Mouse (Mus musculus) frontal cortex, postnatal 14 days (tissue): ENCODE data around the gene Gm10031.

Source experiments
- DNase-seq, 2 experiments: peaks; one replicate each; pipeline ENCODE4 v3.0.0; 2022; ENCODE audit warnings: low spot score in 2 of 2

Gm10031 gene

DNA sequence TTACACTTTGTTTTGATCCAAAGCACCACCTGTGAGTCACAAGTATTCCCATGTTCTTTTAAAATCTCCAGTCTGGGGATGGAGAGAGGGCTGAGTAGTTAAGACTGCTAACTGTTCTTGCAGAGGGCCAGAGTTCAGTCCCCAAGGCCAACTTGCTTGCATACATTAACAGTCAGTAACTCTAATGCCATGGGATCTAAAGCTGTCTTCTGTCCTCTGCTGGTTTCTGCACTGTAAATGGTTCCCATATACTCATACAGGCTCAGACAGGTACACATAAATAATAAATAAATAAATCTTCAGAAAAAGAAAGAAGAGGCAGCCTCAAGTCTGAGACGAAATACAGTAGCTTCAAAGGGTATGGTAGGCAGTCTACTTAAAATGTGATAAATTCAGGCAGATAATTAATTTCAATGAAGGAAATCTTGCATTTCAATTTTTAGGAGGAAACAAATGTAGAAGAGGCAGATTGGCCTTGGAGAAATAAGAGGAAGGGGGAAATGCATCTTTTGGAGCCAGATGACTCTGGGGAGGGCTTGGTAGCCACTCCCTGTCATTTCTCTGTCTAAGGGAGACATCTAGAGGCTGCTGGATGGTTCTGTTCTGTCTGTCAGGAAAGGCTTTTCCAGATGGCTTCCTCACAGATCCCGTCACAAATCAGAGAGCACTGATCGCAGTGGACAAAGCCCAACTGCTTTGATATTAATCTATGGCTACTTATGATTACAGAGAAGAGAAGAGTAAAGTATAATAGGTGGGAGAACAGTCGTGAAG lies 16.2 kb downstream of the Gm10031 start:
- DNase-seq: no peak

DNA sequence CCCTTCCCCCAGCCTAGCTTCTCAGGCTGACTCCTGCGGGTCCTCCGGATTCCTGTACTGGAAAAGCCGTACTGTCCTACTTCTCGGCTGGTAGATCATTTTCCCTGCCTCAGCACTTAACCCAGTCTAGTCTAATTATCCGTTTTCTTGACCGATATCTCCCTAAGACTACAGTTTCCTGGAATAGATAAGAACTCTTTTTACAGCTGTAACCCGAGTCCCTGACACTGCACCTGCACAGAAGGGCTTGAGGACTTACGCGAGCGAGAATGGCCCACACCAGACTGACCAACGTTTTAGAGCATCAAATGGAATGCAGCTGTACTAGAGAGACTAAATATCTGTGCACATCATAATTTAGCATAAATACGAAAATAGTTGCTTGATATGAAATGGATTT lies 20.2 kb downstream of the Gm10031 start:
- no peak for DNase-seq

DNA sequence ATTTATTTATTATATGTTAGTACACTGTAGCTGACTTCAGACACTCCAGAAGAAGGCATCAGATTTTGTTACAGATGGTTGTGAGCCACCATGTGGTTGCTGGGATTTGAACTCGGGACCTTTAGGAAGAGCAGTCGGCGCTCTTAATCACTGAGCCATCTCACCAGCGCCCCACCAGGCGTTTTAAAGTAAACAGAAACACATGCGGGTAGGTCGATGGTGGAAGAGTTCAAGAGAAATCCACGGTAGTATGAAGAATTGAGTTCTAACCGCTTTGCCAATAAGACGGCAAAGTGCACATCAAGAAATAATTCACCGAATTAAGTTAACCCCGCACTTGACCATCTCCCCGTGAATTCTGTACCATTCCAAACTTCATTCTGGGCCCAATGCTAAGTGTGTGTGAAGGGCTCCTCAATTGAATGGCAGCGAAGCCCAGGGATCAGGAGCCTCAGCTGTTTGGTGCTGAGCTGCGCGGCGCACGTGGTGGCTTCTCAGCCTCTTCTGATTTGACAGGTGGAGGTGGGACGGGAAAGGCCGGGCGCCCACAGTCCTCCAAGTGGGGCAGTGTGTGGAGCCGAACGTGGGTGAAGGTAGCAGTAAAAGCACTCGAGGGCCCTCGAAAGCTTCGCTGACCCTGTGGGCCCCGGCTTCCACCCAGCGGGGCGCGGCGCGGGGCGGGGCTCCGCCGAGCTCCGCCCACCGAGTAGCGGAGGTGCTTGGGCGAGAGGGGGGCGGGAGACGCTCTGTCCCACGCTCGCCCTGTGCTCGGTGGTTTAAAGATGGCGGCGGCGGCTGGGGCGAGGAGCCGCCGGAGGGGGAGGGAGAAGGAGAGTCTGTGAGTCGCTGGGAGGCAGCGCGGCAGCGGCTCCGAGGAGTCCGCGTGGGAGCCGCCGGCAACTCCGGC lies 34.5 kb downstream of the Gm10031 start, which contains the start of gene Abl2:
TSS of gene Abl2 (plus strand) at position 763 of the 907 bp plus-strand sequence.
- peak; percentile 77 to 82 for DNase-seq

DNA sequence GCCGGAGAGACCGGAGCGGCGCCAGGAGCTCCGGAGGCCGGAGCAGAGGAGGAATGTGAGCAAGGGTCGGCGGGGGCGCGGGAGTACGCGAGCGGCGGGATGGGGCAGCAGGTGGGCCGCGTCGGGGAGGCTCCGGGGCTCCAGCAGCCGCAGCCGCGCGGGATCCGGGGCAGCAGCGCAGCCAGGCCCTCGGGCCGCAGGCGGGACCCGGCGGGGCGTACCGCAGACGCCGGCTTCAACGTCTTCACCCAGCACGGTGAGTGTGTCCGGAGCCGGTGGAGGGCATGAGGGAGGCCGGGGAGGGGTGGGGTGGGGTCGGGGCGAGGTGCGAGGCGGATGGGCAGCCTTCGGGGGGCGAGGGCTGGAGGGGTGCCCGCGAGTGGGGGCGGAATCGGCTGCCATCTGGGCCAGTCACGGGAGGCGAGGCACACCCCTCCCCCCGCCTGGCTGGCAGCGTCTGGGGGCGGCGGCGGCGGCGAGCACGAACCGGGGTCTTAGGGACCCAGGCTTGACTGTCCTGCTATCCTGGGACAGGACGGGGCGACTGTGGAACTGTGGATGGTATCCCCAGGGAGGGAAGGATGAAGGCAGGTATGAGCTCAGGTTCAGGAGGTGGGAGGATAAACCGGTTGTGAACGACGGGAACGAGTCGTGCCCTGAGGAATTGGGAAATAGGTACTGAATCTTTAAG lies 35.3 kb downstream of the Gm10031 start:
- peak; percentile 38 to 58 for DNase-seq

DNA sequence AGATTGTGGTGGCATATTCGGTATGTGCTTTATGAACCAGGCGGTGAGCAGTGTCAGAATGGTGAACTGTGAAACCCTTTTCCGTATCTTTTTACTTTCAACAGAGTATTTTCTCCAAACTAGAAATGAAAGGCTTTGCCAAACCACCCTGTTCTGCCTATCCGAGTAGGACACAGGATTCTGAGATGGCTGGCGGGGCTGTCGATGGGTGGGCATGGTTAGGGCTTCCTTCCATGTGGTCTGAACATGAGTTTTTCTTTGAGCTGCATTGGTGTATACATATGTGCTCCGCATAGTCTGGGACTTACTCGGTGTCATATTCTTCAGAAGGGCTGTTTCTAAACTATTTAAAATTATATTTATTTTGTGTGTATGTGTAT lies 35.8 kb downstream of the Gm10031 start:
- DNase-seq: no peak

DNA sequence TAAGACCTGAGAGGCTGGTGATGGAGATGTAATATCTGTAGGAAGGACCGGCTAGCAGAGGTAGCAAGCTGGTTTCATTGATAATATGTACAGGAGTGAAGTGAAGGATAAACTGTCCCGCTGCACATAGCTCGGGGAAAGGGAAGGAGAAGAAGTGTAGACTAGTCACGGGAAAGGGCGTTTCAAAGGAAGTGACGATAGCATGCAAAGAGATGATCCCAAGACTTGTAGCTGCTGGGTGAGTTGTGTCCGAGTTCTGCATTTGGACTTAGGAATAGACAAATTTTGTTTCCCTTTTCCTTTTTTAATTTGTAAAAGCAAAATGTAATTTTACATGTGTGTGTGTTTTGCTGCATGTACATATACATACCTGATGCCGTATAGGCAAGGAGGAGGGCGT lies 36.7 kb downstream of the Gm10031 start:
- DNase-seq: no peak

DNA sequence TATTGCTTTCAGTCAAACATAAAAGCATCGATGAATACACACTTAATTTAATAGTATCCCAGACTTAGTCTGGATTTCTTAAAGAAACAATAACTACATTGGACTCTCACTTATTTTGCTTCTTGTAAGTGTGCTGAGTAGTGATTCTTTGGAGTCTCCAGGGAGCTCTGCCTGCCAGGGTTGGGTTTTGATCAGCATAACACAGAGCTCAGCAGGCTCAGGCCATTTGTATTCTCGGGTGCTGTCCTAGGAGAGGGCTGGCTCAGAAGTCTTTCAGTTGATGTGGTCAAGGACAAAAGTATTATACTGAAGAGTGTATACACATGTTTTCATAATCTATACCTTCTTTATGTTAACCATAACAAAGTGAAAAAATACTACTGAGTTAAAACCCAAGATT lies 41.5 kb downstream of the Gm10031 start:
- no peak for DNase-seq

DNA sequence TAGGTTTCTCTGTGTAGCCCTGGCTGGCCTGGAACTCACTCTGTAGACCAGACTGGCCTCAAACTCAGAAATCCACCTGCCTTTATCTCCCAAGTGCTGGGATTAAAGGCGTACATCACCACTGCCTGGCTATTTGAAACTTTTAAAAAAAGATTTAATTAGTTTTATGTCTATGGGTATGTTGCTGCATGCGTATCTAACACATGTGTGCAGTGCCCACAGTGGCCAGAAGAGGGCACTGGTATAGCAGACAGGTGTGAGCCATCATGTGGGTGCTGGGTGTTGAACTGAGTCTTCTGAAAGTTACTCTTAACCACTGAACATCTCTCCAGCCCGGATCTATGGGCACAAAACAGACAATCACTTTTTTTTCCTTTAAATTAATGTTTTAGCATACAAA lies 42.3 kb downstream of the Gm10031 start:
- no peak for DNase-seq

DNA sequence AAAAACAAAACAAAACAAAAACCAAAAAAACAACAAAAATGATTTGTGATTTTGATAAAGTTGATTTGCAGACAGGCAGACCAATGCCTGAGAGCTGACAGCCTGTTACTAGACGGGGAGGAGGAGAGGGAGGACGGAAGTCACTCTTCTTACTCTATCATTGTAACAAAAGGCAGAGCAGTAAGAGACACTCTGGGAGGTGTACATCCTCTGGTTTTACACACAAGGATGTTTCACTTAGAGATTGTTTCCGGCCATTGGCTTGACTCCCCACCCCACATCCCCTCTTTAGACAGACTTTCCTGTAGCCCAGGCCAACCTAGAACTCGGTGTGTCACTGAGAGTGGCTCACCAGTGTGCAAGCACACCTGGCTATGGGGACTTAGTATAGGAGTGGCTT lies 45.8 kb downstream of the Gm10031 start:
- no peak for DNase-seq

DNA sequence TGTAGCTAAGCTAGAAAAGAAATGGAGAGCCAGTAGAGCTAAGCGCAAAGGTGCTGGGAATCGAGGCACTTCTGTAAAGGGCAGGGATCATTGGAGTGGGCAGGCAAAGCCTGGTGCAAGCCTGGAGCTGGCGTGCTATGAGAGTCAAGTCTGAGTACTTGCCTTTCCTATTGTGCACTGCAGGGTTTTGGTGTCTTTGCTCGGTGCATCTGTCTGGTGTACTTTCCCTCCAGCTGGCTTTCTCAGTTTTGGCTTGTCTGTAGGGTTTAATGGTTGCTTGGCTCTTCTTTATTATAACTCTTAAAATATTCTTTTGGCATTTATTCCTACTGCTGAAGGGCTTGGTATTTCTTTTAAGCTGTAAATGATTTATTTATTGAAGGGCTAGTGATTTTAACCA lies 49.1 kb downstream of the Gm10031 start:
- DNase-seq: no peak
